ENCODE assay signal across 24 mouse cellular contexts in genomic region chr15:96418161-96418560, GRCm38 (mm10). TPM values are rescaled to one million over a fixed set of nuclear protein-coding genes. Genes with fewer than 3 reads are reported as not detected.
A peak's percentile ranks its signal among the peaks of the same experiment; 100 is the strongest.
DNase-seq lines count a peak whose midpoint lies in the region; ATAC-seq lines count a peak whose summit lies in the region.
"Had no signal": no experiment of that assay in that cellular context is flagged by ENCODE, and none has a peak within 500 bp of the region (broad histone marks: within the 10 kb centered on the region; RNA-seq: fewer than 3 reads in every experiment).

No protein-coding gene starts in this region.

- H3K36me3 ChIP-seq in liver, embryonic 12.5 days = peaks cover 96% of the 10 kb centered on the region
- peaks cover 57% of the 10 kb centered on the region for H3K36me3 ChIP-seq in liver, embryonic 11.5 days (ENCODE audit: control insufficient read depth, insufficient read depth, low read length)

- H3K27me3 ChIP-seq in liver, embryonic 12.5 days (replicated peaks) = no peaks in the 10 kb centered on the region
- no peaks in the 10 kb centered on the region for H3K27me3 ChIP-seq in liver, embryonic 11.5 days (replicated peaks; ENCODE audit: control insufficient read depth, insufficient read depth, low read length)
- H3K27me3 ChIP-seq: CH12.LX; forebrain, embryonic 15.5 days; heart, embryonic 15.5 days; hindbrain, embryonic 13.5 days; Patski had no signal

- ATAC-seq in liver, embryonic 12.5 days = 0 out of 2 replicates have a peak, but pooled peaks have one; percentile 24
- no peak for ATAC-seq in liver, embryonic 11.5 days (replicated peaks; ENCODE audit: low FRiP score)
- ATAC-seq: forebrain, embryonic 15.5 days; hindbrain, embryonic 16.5 days; intestine, postnatal 0 days; Patski had no signal

- intact Hi-C loops in heart, postnatal 14 days (cut with DNase I) = no loop called here

- DNase-seq in heart, adult 11 months = peak; percentile 92
- no peak for DNase-seq in heart, adult 8-10 months (ENCODE audit: low spot score)
- peak; percentile 36 to 44 for DNase-seq in heart, adult 9 months (ENCODE audit: low spot score in 2 of 2)
- DNase-seq in heart, postnatal 14 days = no peak
- DNase-seq in liver, embryonic 11.5 days (ENCODE audit: low spot score) = no peak
- DNase-seq: adrenal gland, postnatal 10 days; adrenal gland, postnatal 36 days; B cell, adult 2 months; cerebellum, adult 18-20 months; cerebellum, adult 9-10 months; cerebellum, postnatal 14 days; gastrocnemius, postnatal 10 days; kidney, adult 2 months had no signal

- no peak overlapping the region for H3K4me3 ChIP-seq in liver, embryonic 12.5 days
- H3K4me3 ChIP-seq in liver, embryonic 11.5 days (ENCODE audit: low read depth, low read length) = no peak overlapping the region
- H3K4me3 ChIP-seq: forebrain, embryonic 15.5 days; heart, embryonic 15.5 days; hindbrain, embryonic 10.5 days; hindbrain, embryonic 13.5 days had no signal

- no peak overlapping the region for H3K9ac ChIP-seq in liver, embryonic 12.5 days
- no peak overlapping the region for H3K9ac ChIP-seq in liver, embryonic 11.5 days (ENCODE audit: low read depth, low read length)
- H3K9ac ChIP-seq: forebrain, embryonic 15.5 days; heart, embryonic 15.5 days; hindbrain, embryonic 13.5 days had no signal

- H3K9me3 ChIP-seq in liver, embryonic 12.5 days (replicated peaks) = no peaks in the 10 kb centered on the region
- no peaks in the 10 kb centered on the region for H3K9me3 ChIP-seq in liver, embryonic 11.5 days (ENCODE audit: control insufficient read depth, low read length)
- H3K9me3 ChIP-seq: forebrain, embryonic 15.5 days; G1E; heart, embryonic 15.5 days; hindbrain, embryonic 10.5 days; hindbrain, embryonic 13.5 days had no signal

- H3K27ac ChIP-seq in liver, embryonic 12.5 days = no peak overlapping the region
- H3K27ac ChIP-seq in liver, embryonic 11.5 days (ENCODE audit: low read depth, low read length) = no peak overlapping the region
- H3K27ac ChIP-seq: forebrain, embryonic 15.5 days; heart, embryonic 15.5 days; hindbrain, embryonic 10.5 days; hindbrain, embryonic 13.5 days had no signal

- 91% methylated on average over 12 of the region's 12 CpGs for WGBS in liver, embryonic 12.5 days (ENCODE audit: insufficient replicate concordance)
- 94% methylated on average over 12 of the region's 12 CpGs for WGBS in liver, embryonic 11.5 days

- H3K4me1 ChIP-seq in liver, embryonic 12.5 days = no peaks in the 10 kb centered on the region
- no peaks in the 10 kb centered on the region for H3K4me1 ChIP-seq in liver, embryonic 11.5 days (replicated peaks; ENCODE audit: control insufficient read depth, insufficient read depth, low read length)
- H3K4me1 ChIP-seq: forebrain, embryonic 15.5 days; heart, embryonic 15.5 days; hindbrain, embryonic 10.5 days; hindbrain, embryonic 13.5 days had no signal

- H3K4me2 ChIP-seq in liver, embryonic 12.5 days = no peak overlapping the region
- H3K4me2 ChIP-seq in liver, embryonic 11.5 days = no peak overlapping the region
- H3K4me2 ChIP-seq: forebrain, embryonic 15.5 days; heart, embryonic 11.5 days; heart, embryonic 15.5 days; hindbrain, embryonic 13.5 days had no signal

RNA-seq across cellular contexts. Expression of gene Scaf11, which starts 42.5 kb away (rescaled TPM):
- total RNA-seq in heart, adult 8-10 months (2022) = 10 to 100 TPM; 47.1 to 54.5 (median 48.3) TPM
- 10 to 100 TPM; 48.8 to 49.6 TPM for total RNA-seq in heart, postnatal 14 days (2021)
- 68.8 and 73.0 TPM in 2 replicates for polyA plus RNA-seq in liver, embryonic 12.5 days (2016; fragmentation: Nextera tagmentation; extraction: Ambion mirVana)
- polyA plus RNA-seq in liver, embryonic 11.5 days (2014; fragmentation: Nextera tagmentation; extraction: Ambion mirVana) = 105 and 106 TPM in 2 replicates

Comparison
In these comparisons a context has a peak if more than half of its experiments do, and no peak if none do; other contexts are left out.
1. DNase-seq: peak in heart, adult 11 months (single experiment) and heart, adult 9 months (2 of 2); none in heart, adult 8-10 months (single experiment), heart, postnatal 14 days (0 of 2) and liver, embryonic 11.5 days (single experiment).